Mouse (Mus musculus): ENCODE measurements around the gene Capn15. TPM values are rescaled to one million over a fixed set of nuclear protein-coding genes. Genes with fewer than 3 reads are reported as not detected.

The Capn15 gene
- polyA plus RNA-seq, 1 experiment from 2014 or later, result 9.9 TPM

DNA sequence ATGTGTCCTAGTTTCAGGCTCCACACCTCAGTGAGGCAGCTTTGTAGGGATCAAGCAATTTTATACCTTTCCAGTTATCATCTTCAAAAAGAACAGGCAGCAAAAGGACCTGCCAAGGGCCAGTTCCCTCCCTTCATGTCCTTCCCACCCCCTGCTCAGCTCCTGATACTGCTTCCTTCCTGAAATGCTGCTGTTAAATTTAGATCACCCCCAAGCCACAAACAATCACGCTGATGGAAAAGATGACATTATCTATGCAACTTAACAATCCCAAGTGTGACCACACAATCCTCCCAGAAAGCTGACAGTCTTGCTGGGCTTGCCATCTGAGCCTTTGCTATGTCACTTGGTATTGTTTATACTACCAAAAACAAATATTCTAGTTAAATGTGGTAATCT lies 71.7 kb downstream of the Capn15 start:
- no peak overlapping the region for H3K4me2 ChIP-seq (ENCODE audit: low read depth, low read length)
- ATAC-seq (ENCODE audit: low read depth), result no peak
- no peak overlapping the region for H3K9ac ChIP-seq (ENCODE audit: low read depth, low read length)
- no peak overlapping the region for H3K4me3 ChIP-seq (ENCODE audit: low read depth, low read length)
- H3K27ac ChIP-seq (ENCODE audit: low read length), result no peak overlapping the region
- no peaks in the 10 kb centered on the region for H3K36me3 ChIP-seq (ENCODE audit: control insufficient read depth, insufficient read depth)
- no peaks in the 10 kb centered on the region for H3K9me3 ChIP-seq (replicated peaks; ENCODE audit: control insufficient read depth, low read length)
- peaks cover 35% of the 10 kb centered on the region for H3K4me1 ChIP-seq (ENCODE audit: control insufficient read depth, low read depth, low read length)
- WGBS (ENCODE audit: insufficient replicate concordance), result 9% methylated on average over 1 of the region's 1 CpGs
- H3K27me3 ChIP-seq (ENCODE audit: control insufficient read depth, insufficient read depth, low read depth, low read length), result no peaks in the 10 kb centered on the region

DNA sequence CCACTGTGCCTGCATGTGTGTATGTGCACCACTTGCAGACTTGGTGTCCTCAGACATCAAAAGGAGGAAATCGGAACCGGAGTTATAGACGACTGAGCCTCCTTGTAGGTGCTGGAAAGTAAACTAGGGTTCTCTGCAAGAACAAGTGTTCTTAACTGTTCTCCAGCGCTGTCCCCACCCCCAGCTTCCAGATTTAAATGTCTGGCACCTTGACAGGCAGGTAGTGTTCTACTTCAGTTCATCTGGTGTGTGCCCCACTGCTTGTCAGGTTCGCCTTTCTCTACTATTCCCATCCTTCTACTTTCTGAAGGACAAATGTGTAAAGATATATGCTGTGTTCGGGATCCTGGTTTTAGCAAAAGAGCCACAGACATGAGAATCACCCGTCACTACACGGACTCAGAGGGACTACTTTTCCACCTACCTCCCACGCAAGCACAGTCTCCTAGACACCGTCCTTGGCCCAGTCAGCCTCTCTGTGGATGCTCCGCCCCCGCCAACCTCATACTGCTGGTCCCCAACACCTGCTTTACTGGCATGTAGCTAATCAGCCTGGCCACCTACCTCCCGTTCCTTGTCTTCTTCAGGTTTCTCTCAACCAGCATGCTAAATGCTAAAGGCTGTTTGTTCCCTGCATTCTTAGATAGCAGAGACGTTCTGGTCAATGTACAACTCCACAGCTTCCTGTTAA lies 72.3 kb downstream of the Capn15 start:
- Histone ChIP-seq H3K4me2 (ENCODE audit: low read depth, low read length) (no peak overlapping the region), H3K4me3 (ENCODE audit: low read depth, low read length) (no peak overlapping the region), H3K9me3 (replicated peaks; ENCODE audit: control insufficient read depth, low read length) (no peaks in the 10 kb centered on the region), H3K27me3 (ENCODE audit: control insufficient read depth, insufficient read depth, low read depth, low read length) (no peaks in the 10 kb centered on the region), H3K4me1 (ENCODE audit: control insufficient read depth, low read depth, low read length) (peaks cover 29% of the 10 kb centered on the region), H3K27ac (ENCODE audit: low read length) (no peak overlapping the region), H3K36me3 (ENCODE audit: control insufficient read depth, insufficient read depth) (no peaks in the 10 kb centered on the region), H3K9ac (ENCODE audit: low read depth, low read length) (no peak overlapping the region)
- ATAC-seq (ENCODE audit: low read depth), result no peak; the same call in 1 of the 2 replicates
- WGBS (ENCODE audit: insufficient replicate concordance), result 52% methylated on average over 14 of the region's 14 CpGs

DNA sequence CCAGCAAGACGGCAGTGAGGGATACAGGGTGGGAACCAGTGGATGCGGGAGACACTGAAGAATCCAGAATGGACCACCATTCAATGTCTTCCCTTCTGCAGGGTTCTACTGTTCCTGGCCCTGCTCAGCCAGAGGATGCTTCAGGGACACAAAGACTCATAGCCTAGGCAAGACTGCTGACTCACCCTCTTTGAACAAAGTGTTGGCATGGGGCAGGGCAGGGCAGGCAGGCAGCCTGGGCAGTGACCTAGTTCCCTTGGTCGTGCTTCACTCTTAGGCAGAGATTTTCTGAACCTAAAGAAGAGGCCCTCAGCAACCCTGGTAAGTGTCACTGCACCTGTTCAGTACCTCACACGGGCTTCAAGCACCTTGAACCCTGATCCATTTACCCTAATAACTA lies 73.8 kb downstream of the Capn15 start:
- no peaks in the 10 kb centered on the region for H3K27me3 ChIP-seq (ENCODE audit: control insufficient read depth, insufficient read depth, low read depth, low read length)
- WGBS (ENCODE audit: insufficient replicate concordance), result 64% methylated on average over 4 of the region's 4 CpGs
- no peak overlapping the region for H3K4me2 ChIP-seq (ENCODE audit: low read depth, low read length)
- no peaks in the 10 kb centered on the region for H3K36me3 ChIP-seq (ENCODE audit: control insufficient read depth, insufficient read depth)
- peaks cover 16% of the 10 kb centered on the region for H3K4me1 ChIP-seq (ENCODE audit: control insufficient read depth, low read depth, low read length)
- H3K27ac ChIP-seq (ENCODE audit: low read length), result no peak overlapping the region
- no peak overlapping the region for H3K4me3 ChIP-seq (ENCODE audit: low read depth, low read length)
- H3K9me3 ChIP-seq (replicated peaks; ENCODE audit: control insufficient read depth, low read length), result no peaks in the 10 kb centered on the region
- H3K9ac ChIP-seq (ENCODE audit: low read depth, low read length), result no peak overlapping the region
- no peak for ATAC-seq (ENCODE audit: low read depth)

Other genes with a start within 250 kb of the Capn15 start
- not detected in 2 replicates for gene Mslnl, start 249.8 kb downstream of the Capn15 start, polyA plus RNA-seq (2015; fragmentation: Nextera tagmentation; extraction: Ambion mirVana)
- 2.8 and 3.4 TPM in 2 replicates for gene Msln, start 231.4 kb downstream of the Capn15 start, polyA plus RNA-seq (2015; fragmentation: Nextera tagmentation; extraction: Ambion mirVana)
- 12.1 and 13.8 TPM in 2 replicates for gene Narfl, start 212.0 kb downstream of the Capn15 start, polyA plus RNA-seq (2015; fragmentation: Nextera tagmentation; extraction: Ambion mirVana)
- 6.9 and 7.0 TPM in 2 replicates for gene Haghl, start 200.1 kb downstream of the Capn15 start, polyA plus RNA-seq (2015; fragmentation: Nextera tagmentation; extraction: Ambion mirVana)
- 0.04 and 0.07 TPM in 2 replicates for gene Ccdc78, start 199.2 kb downstream of the Capn15 start, polyA plus RNA-seq (2015; fragmentation: Nextera tagmentation; extraction: Ambion mirVana)
- 54.1 and 57.1 TPM in 2 replicates for gene Fam173a, start 192.9 kb downstream of the Capn15 start, polyA plus RNA-seq (2015; fragmentation: Nextera tagmentation; extraction: Ambion mirVana)
- gene AC134908.4, start 190.1 kb downstream of the Capn15 start, polyA plus RNA-seq (2015; fragmentation: Nextera tagmentation; extraction: Ambion mirVana), result not detected in 2 replicates
- gene Metrn, start 188.7 kb downstream of the Capn15 start, polyA plus RNA-seq (2015; fragmentation: Nextera tagmentation; extraction: Ambion mirVana), result 11.8 and 12.1 TPM in 2 replicates
- gene Fbxl16, start 176.7 kb downstream of the Capn15 start, polyA plus RNA-seq (2015; fragmentation: Nextera tagmentation; extraction: Ambion mirVana), result 0.09 and 0.17 TPM in 2 replicates
- gene Wdr24, start 162.2 kb downstream of the Capn15 start, polyA plus RNA-seq (2015; fragmentation: Nextera tagmentation; extraction: Ambion mirVana), result 10.8 and 11.6 TPM in 2 replicates
- gene Jmjd8, start 156.9 kb downstream of the Capn15 start, polyA plus RNA-seq (2015; fragmentation: Nextera tagmentation; extraction: Ambion mirVana), result 20.7 and 23.5 TPM in 2 replicates
- gene Stub1, start 152.4 kb downstream of the Capn15 start, polyA plus RNA-seq (2015; fragmentation: Nextera tagmentation; extraction: Ambion mirVana), result 106 and 112 TPM in 2 replicates
- 0.30 and 0.45 TPM in 2 replicates for gene Rhbdl1, start 148.5 kb downstream of the Capn15 start, polyA plus RNA-seq (2015; fragmentation: Nextera tagmentation; extraction: Ambion mirVana)
- 0.64 and 0.65 TPM in 2 replicates for gene Gm20683, start 144.0 kb downstream of the Capn15 start, polyA plus RNA-seq (2015; fragmentation: Nextera tagmentation; extraction: Ambion mirVana)
- 11.4 and 12.3 TPM in 2 replicates for gene Rhot2, start 140.9 kb downstream of the Capn15 start, polyA plus RNA-seq (2015; fragmentation: Nextera tagmentation; extraction: Ambion mirVana)
- 7.2 and 7.8 TPM in 2 replicates for gene Wdr90, start 124.3 kb downstream of the Capn15 start, polyA plus RNA-seq (2015; fragmentation: Nextera tagmentation; extraction: Ambion mirVana)
- 32.8 and 37.0 TPM in 2 replicates for gene Mcrip2, start 117.0 kb downstream of the Capn15 start, polyA plus RNA-seq (2015; fragmentation: Nextera tagmentation; extraction: Ambion mirVana)
- 47.8 and 50.5 TPM in 2 replicates for gene Mettl26, start 110.7 kb downstream of the Capn15 start, polyA plus RNA-seq (2015; fragmentation: Nextera tagmentation; extraction: Ambion mirVana)
- gene Wfikkn1, start 104.9 kb downstream of the Capn15 start, polyA plus RNA-seq (2015; fragmentation: Nextera tagmentation; extraction: Ambion mirVana), result 0.30 and 0.42 TPM in 2 replicates
- 6.2 and 7.0 TPM in 2 replicates for gene Rab40c, start 66.1 kb downstream of the Capn15 start, polyA plus RNA-seq (2015; fragmentation: Nextera tagmentation; extraction: Ambion mirVana)
- 147 and 154 TPM in 2 replicates for gene Pigq, start 40.9 kb downstream of the Capn15 start, polyA plus RNA-seq (2015; fragmentation: Nextera tagmentation; extraction: Ambion mirVana)
- 6.8 and 7.8 TPM in 2 replicates for gene Nhlrc4, start 40.8 kb downstream of the Capn15 start, polyA plus RNA-seq (2015; fragmentation: Nextera tagmentation; extraction: Ambion mirVana)
- gene A930017K11Rik, start 33.2 kb downstream of the Capn15 start, polyA plus RNA-seq (2015; fragmentation: Nextera tagmentation; extraction: Ambion mirVana), result 0.13 and 0.16 TPM in 2 replicates
- 1.4 and 1.7 TPM in 2 replicates for gene Rab11fip3, start 83.8 kb upstream of the Capn15 start, polyA plus RNA-seq (2015; fragmentation: Nextera tagmentation; extraction: Ambion mirVana)
- 21.2 and 26.3 TPM in 2 replicates for gene Decr2, start 104.5 kb upstream of the Capn15 start, polyA plus RNA-seq (2015; fragmentation: Nextera tagmentation; extraction: Ambion mirVana)
- gene Nme4, start 109.8 kb upstream of the Capn15 start, polyA plus RNA-seq (2015; fragmentation: Nextera tagmentation; extraction: Ambion mirVana), result 30.1 and 30.9 TPM in 2 replicates
- gene Tmem8, start 127.5 kb upstream of the Capn15 start, polyA plus RNA-seq (2015; fragmentation: Nextera tagmentation; extraction: Ambion mirVana), result 1.2 and 1.6 TPM in 2 replicates
- gene Mrpl28, start 137.7 kb upstream of the Capn15 start, polyA plus RNA-seq (2015; fragmentation: Nextera tagmentation; extraction: Ambion mirVana), result 106 and 117 TPM in 2 replicates
- gene Axin1, start 152.9 kb upstream of the Capn15 start, polyA plus RNA-seq (2015; fragmentation: Nextera tagmentation; extraction: Ambion mirVana), result 2.3 and 2.6 TPM in 2 replicates
- 55.6 and 65.1 TPM in 2 replicates for gene Pdia2, start 213.3 kb upstream of the Capn15 start, polyA plus RNA-seq (2015; fragmentation: Nextera tagmentation; extraction: Ambion mirVana)
- gene Rgs11, start 217.2 kb upstream of the Capn15 start, polyA plus RNA-seq (2015; fragmentation: Nextera tagmentation; extraction: Ambion mirVana), result 0.48 and 0.63 TPM in 2 replicates
- 3.3 TPM in 2 replicates for gene Arhgdig, start 222.0 kb upstream of the Capn15 start, polyA plus RNA-seq (2015; fragmentation: Nextera tagmentation; extraction: Ambion mirVana)